Mouse (Mus musculus): ENCODE results near the gene Setd1b. TPM values are rescaled to one million over a fixed set of nuclear protein-coding genes. Genes with fewer than 3 reads are reported as not detected.
A peak's percentile ranks its signal among the peaks of the same experiment; 100 is the strongest.

The Setd1b gene
- total and polyA plus RNA-seq, 3 experiments = 0.50 to 9.1 (median 2.3) TPM

- DNase-seq (ENCODE audit: extremely low read depth) = peak; percentile 63
- Histone ChIP-seq H3K27me3 (replicated peaks) (no peaks in the 10 kb centered on the region), H3K4me3 (replicated peaks in 1 of 3; ENCODE audit: low read depth in 2 of 3, low read length in 2 of 3, poor library complexity in 1 of 3) (peak overlapping the region; percentile 63 to 76 (median 71)), H3K4me1 (ENCODE audit: control insufficient read depth in 1 of 2, insufficient read depth in 2 of 2) (peaks cover 0 to 35% of the 10 kb centered on the region in 2 experiments; a peak in 2 of 4 replicates), H3K27ac (ENCODE audit: insufficient read depth, low read depth) (peak overlapping the region; percentile 97), H3K4me2 (ENCODE audit: insufficient read depth, low read depth, poor library complexity, severe bottlenecking) (peak overlapping the region; percentile 52), H3K36me3 (replicated peaks in 1 of 2; ENCODE audit: control insufficient read depth in 1 of 2, insufficient read depth in 1 of 2, low read length in 1 of 2) (peaks cover 13 to 36% of the 10 kb centered on the region in 2 experiments), H3K9me3 (replicated peaks; ENCODE audit: low read length) (no peaks in the 10 kb centered on the region), H3K9ac (ENCODE audit: insufficient read depth, low read depth) (peak overlapping the region; percentile 100), H3K79me2 (replicated peaks; ENCODE audit: control insufficient read depth, extremely low read depth, insufficient read depth, poor library complexity, severe bottlenecking) (peaks cover 62% of the 10 kb centered on the region)
- in situ Hi-C loops (cut with MboI; ENCODE audit: low pct_ligation_motif_present, low pct_unique_long_range_greater_than_20kb, low sequenced_read_pairs) = no loop called here
- dilution Hi-C loops (cut with MboI; ENCODE audit: extremely low pct_ligation_motif_present, extremely low pct_unique_long_range_greater_than_20kb, low sequenced_read_pairs) = no loop called here
- TF ChIP-seq NRF1 (IDR thresholded peaks at IDR 0.05; ENCODE audit: low read depth, low read length) = no peak
- TF ChIP-seq ZMIZ1 (IDR thresholded peaks at IDR 0.05; ENCODE audit: low read depth, low read length) = peak; percentile 47; the same call in 1 of the 2 replicates
- TF ChIP-seq SMC3 (IDR thresholded peaks at IDR 0.05; ENCODE audit: low read depth, low read length) = no peak
- peak; percentile 57 for TF ChIP-seq IRF4 (IDR thresholded peaks at IDR 0.05; ENCODE audit: low read depth, low read length)
- no peak for TF ChIP-seq NELFE (IDR thresholded peaks at IDR 0.05; ENCODE audit: low read depth, low read length)
- no peak for TF ChIP-seq USF1 (IDR thresholded peaks at IDR 0.05; ENCODE audit: low read depth, low read length)
- peak; percentile 76; the same call in 1 of the 2 replicates for TF ChIP-seq MAZ (IDR thresholded peaks at IDR 0.05; ENCODE audit: low read depth, low read length)
- TF ChIP-seq MEF2A (IDR thresholded peaks at IDR 0.05; ENCODE audit: borderline replicate concordance, low read depth, low read length) = no peak
- no peak for TF ChIP-seq MAFK (IDR thresholded peaks at IDR 0.05; ENCODE audit: insufficient replicate concordance, low read length)
- no peak for TF ChIP-seq USF2 (conservative IDR thresholded peaks at IDR 0.05; ENCODE audit: low read depth, low read length)
- TF ChIP-seq HCFC1 (IDR thresholded peaks at IDR 0.05; ENCODE audit: low read depth, low read length) = no peak
- TF ChIP-seq MAX (IDR thresholded peaks at IDR 0.05; ENCODE audit: low read length) = 0 out of 2 replicates have a peak, but pooled peaks have one; percentile 10
- TF ChIP-seq MXI1 (IDR thresholded peaks at IDR 0.05; ENCODE audit: low read depth, low read length) = peak; percentile 3; the same call in 1 of the 2 replicates
- TF ChIP-seq RCOR1 (conservative IDR thresholded peaks at IDR 0.05; ENCODE audit: low read depth, low read length) = no peak
- TF ChIP-seq KAT2A (IDR thresholded peaks at IDR 0.05; ENCODE audit: insufficient replicate concordance, low read length) = no peak
- no peak for TF ChIP-seq TBP (conservative IDR thresholded peaks at IDR 0.05; ENCODE audit: low read depth, low read length)
Observed at GRCm38 (mm10) chr5:123141555-123142160, 335 bp upstream of the Setd1b start.

GRCm38 (mm10) chr5:123143251-123143970, 1.4 kb downstream of the Setd1b start:
- Histone ChIP-seq H3K9ac (ENCODE audit: insufficient read depth, low read depth) (peak overlapping the region; percentile 100), H3K79me2 (replicated peaks; ENCODE audit: control insufficient read depth, extremely low read depth, insufficient read depth, poor library complexity, severe bottlenecking) (peaks cover 58% of the 10 kb centered on the region), H3K27ac (ENCODE audit: insufficient read depth, low read depth) (no peak overlapping the region), H3K4me3 (replicated peaks in 1 of 3; ENCODE audit: low read depth in 2 of 3, low read length in 2 of 3, poor library complexity in 1 of 3) (peak overlapping the region; percentile 71 to 76 (median 76)), H3K4me2 (ENCODE audit: insufficient read depth, low read depth, poor library complexity, severe bottlenecking) (peak overlapping the region; percentile 98), H3K4me1 (ENCODE audit: control insufficient read depth in 1 of 2, insufficient read depth in 2 of 2) (peaks cover 0 to 31% of the 10 kb centered on the region in 2 experiments; a peak in 2 of 4 replicates), H3K9me3 (replicated peaks; ENCODE audit: low read length) (no peaks in the 10 kb centered on the region), H3K27me3 (replicated peaks) (no peaks in the 10 kb centered on the region), H3K36me3 (replicated peaks in 1 of 2; ENCODE audit: control insufficient read depth in 1 of 2, insufficient read depth in 1 of 2, low read length in 1 of 2) (peaks cover 25 to 41% of the 10 kb centered on the region in 2 experiments)
- in situ Hi-C loops (cut with MboI; ENCODE audit: low pct_ligation_motif_present, low pct_unique_long_range_greater_than_20kb, low sequenced_read_pairs) = no loop called here
- dilution Hi-C loops (cut with MboI; ENCODE audit: extremely low pct_ligation_motif_present, extremely low pct_unique_long_range_greater_than_20kb, low sequenced_read_pairs) = no loop called here
- no peak for DNase-seq (ENCODE audit: extremely low read depth)
- TF ChIP-seq MAFK (IDR thresholded peaks at IDR 0.05; ENCODE audit: insufficient replicate concordance, low read length) = no peak
- TF ChIP-seq MAZ (IDR thresholded peaks at IDR 0.05; ENCODE audit: low read depth, low read length) = no peak
- TF ChIP-seq ZKSCAN1 (IDR thresholded peaks at IDR 0.05; ENCODE audit: borderline replicate concordance, low read depth, low read length) = no peak
- TF ChIP-seq CHD2 (IDR thresholded peaks at IDR 0.05; ENCODE audit: low read length) = no peak
- TF ChIP-seq TCF12 (IDR thresholded peaks at IDR 0.05; ENCODE audit: low read depth, low read length) = no peak
- TF ChIP-seq ZC3H11A (IDR thresholded peaks at IDR 0.05; ENCODE audit: low read depth, low read length) = no peak
- no peak for TF ChIP-seq ELF1 (IDR thresholded peaks at IDR 0.05; ENCODE audit: low read depth, low read length)
- TF ChIP-seq PAX5 (IDR thresholded peaks at IDR 0.05; ENCODE audit: low read length) = no peak
- no peak for TF ChIP-seq E2F4 (IDR thresholded peaks at IDR 0.05; ENCODE audit: insufficient replicate concordance, low read depth, low read length)
- no peak for TF ChIP-seq GABPA (IDR thresholded peaks at IDR 0.05; ENCODE audit: insufficient replicate concordance, low read depth, low read length)
- peak; percentile 59 for TF ChIP-seq ZNF384 (IDR thresholded peaks at IDR 0.05; ENCODE audit: low read depth, low read length)
- no peak for TF ChIP-seq ETS1 (conservative IDR thresholded peaks at IDR 0.05; ENCODE audit: low read depth, low read length)
- no peak for TF ChIP-seq JUN (IDR thresholded peaks at IDR 0.05; ENCODE audit: insufficient read depth, low read depth, low read length)
- TF ChIP-seq CHD1 (IDR thresholded peaks at IDR 0.05; ENCODE audit: low read depth, low read length) = no peak
- TF ChIP-seq USF1 (IDR thresholded peaks at IDR 0.05; ENCODE audit: low read depth, low read length) = no peak
- no peak for TF ChIP-seq NRF1 (IDR thresholded peaks at IDR 0.05; ENCODE audit: low read depth, low read length)
- no peak; the same call in 1 of the 2 replicates for TF ChIP-seq MAX (IDR thresholded peaks at IDR 0.05; ENCODE audit: low read length)
- no peak for TF ChIP-seq EP300 (IDR thresholded peaks at IDR 0.05; ENCODE audit: low read length)
